Mouse (Mus musculus): ENCODE data around the gene Trim5.
"Not testable (repeated sequence)": the region's sequence is repeated elsewhere in the genome, so short reads cannot be mapped to it uniquely, and the experiment has no call there.

Trim5 gene

GRCm38 (mm10) chr7:104287576-104288443, at the start of gene Trim5:
Gene Trim5, minus strand, starts transcription at chr7:104288094.
- DNase-seq, result not testable (repeated sequence)

GRCm38 (mm10) chr7:104335547-104335946, 47.7 kb upstream of the Trim5 start:
- DNase-seq, result not testable (repeated sequence)

GRCm38 (mm10) chr7:104329171-104329570, 41.3 kb upstream of the Trim5 start, which contains the start of gene Trim34b:
Gene Trim34b, plus strand, starts transcription at chr7:104329471.
- not testable (repeated sequence) for DNase-seq

GRCm38 (mm10) chr7:104322028-104322427, 34.1 kb upstream of the Trim5 start:
- DNase-seq, result no peak

DNA sequence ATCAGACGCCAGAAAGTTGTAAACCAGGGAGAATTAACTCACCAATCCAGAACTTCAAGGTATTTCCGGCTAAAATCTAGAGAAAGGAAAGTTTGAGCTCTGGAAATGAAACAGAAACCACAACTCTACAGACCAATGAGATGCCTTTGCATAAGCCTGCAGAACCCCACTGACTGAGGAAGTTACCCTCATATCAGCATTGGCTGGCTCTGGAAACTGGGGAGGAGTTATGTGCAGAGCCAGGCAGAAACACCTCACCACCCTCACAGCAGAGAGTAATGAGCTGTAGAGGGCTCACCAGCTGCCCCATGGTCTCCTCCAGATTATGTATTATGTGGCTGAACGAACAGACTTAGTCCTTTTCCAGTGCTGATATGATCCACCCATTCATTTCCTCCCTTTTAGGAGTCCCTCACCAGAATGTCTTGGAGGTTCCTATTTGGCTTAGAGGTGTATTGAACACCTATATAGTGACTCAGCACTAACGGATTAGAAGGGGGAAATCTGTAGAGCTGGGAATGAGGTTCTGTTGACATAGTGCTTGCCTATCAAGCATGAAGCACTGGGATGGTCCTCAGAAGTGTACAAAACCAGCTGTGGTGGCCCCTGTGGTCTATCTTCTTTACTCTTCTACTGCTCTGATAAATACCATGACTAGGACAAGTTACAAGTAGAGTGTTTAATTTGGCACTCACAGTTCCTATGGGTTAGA, 27.6 kb upstream of the Trim5 start, which contains the start of gene Trim12a:
Gene Trim12a, minus strand, starts transcription at position 98 of the 712 bp plus-strand sequence.
- not testable (repeated sequence) for DNase-seq

GRCm38 (mm10) chr7:104314796-104315353, 27.0 kb upstream of the Trim5 start:
- DNase-seq, result no peak

GRCm38 (mm10) chr7:104291638-104292400, 3.9 kb upstream of the Trim5 start:
- no peak for DNase-seq

- no peak for DNase-seq
Observed at GRCm38 (mm10) chr7:104290641-104291040, 2.7 kb upstream of the Trim5 start.

- not testable (repeated sequence) for DNase-seq
Observed at GRCm38 (mm10) chr7:104279361-104279760, 8.5 kb downstream of the Trim5 start.

- DNase-seq, result not testable (repeated sequence)
Observed at GRCm38 (mm10) chr7:104265335-104265734, 22.6 kb downstream of the Trim5 start.

- not testable (repeated sequence) for DNase-seq
Observed at GRCm38 (mm10) chr7:104260380-104260779, 27.5 kb downstream of the Trim5 start.

- DNase-seq, result no peak
Observed at GRCm38 (mm10) chr7:104244287-104245181, 43.4 kb downstream of the Trim5 start, which contains the start of gene Trim34a. Gene Trim34a, plus strand, starts transcription at chr7:104244457.

- DNase-seq, result no peak
Observed at GRCm38 (mm10) chr7:104243616-104244015, 44.3 kb downstream of the Trim5 start.

- no peak for DNase-seq
Observed at GRCm38 (mm10) chr7:104240857-104241256, 47.0 kb downstream of the Trim5 start.

- DNase-seq, result no peak
Observed at GRCm38 (mm10) chr7:104231203-104231602, 56.7 kb downstream of the Trim5 start.

- DNase-seq, result no peak
Observed at GRCm38 (mm10) chr7:104218701-104219569, 69.0 kb downstream of the Trim5 start, which contains the start of gene Trim6. Gene Trim6, plus strand, starts transcription at chr7:104218793.

GRCm38 (mm10) chr7:104217881-104218280, 70.0 kb downstream of the Trim5 start:
- DNase-seq, result no peak

- DNase-seq, result no peak
Observed at GRCm38 (mm10) chr7:104216011-104216535, 71.8 kb downstream of the Trim5 start.

Data from cerebellum, adult 9-10 months (tissue).